Mouse (Mus musculus): ENCODE measurements at regions not wholly inside any gene's neighbourhood (a gene's known extent, or its start where the extent isn't known, plus 50 kb on each side); places are given as distances from the start of the nearest gene placed in this dataset.

DNA sequence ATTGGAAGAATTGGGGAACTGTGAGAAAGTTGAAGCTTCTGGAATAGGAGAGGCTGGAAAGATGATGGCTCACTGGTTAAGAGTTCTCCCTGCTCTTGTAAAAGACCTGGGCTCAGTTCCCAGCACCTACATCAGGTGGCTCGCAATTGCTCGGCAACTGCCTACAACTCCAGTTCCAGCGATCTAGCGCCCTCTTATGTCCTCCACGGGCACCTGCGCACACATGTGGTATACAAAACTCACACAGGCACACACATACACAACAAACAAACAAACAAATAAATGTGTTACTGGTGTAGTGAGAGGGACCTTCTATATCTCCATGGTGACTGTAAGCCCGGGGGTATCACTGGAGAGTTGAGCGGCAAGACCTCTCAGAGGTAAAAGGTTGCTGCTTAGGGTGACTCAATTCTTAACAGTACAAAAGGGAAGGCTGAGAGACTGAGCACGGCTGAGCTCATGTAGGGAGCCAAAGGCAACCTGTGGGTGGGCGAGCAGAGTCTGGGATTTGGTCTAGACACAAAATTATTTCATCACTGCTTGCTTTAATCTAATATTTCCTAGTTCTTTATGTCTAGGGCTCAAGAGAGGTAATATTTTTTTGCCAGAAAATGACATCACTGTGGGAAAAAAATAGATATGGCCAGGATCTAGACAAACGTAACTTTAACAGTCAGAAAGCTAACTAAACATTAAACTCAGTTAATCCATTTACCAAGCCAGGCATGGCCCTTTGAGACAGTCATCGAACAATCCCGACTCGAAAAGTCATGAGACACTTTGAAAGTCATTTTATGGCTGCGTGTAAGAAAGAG, 104.2 kb upstream of the Syt6 start:
- no peaks in the 10 kb centered on the region for H3K9me3 ChIP-seq (replicated peaks; ENCODE audit: control insufficient read depth, low read length)
- no peak for ATAC-seq (replicated peaks; ENCODE audit: insufficient number of reproducible peaks, low FRiP score, low TSS enrichment)
- H3K27me3 ChIP-seq (ENCODE audit: control insufficient read depth, insufficient read depth, low read length), result no peaks in the 10 kb centered on the region
- no peak overlapping the region for H3K4me2 ChIP-seq
- no peak overlapping the region for H3K4me3 ChIP-seq (ENCODE audit: low read depth, low read length)
- no peaks in the 10 kb centered on the region for H3K4me1 ChIP-seq (ENCODE audit: control insufficient read depth, insufficient read depth, low read length)
- H3K27ac ChIP-seq (ENCODE audit: low read depth, low read length), result no peak overlapping the region
- no peak overlapping the region for H3K9ac ChIP-seq (ENCODE audit: low read depth, low read length)
- WGBS (ENCODE audit: insufficient replicate concordance), result 87% methylated on average over 15 of the region's 15 CpGs
- no peaks in the 10 kb centered on the region for H3K36me3 ChIP-seq (ENCODE audit: control insufficient read depth, insufficient read depth, low read length)

DNA sequence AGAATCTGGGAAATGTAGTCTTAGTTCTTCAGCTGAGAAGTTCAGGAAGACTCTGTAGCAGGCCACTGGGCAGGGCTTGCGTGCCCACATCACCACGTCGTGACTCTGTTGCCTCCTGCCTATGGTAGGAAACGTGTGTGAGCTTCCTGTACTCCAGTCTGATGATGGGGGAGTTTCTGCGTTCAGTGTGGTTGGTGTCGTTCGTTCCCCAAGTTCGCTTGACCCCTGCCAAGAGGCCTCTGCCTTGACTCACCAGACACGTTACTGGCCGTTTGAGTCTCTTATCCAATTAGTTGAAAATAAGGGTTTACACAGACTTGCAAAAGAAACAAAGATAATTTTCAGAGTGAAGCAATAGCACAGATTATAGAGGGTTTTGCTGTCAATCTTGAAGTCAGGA, 102.4 kb upstream of the Syt6 start:
- Histone ChIP-seq H3K4me3 (ENCODE audit: low read depth, low read length) (no peak overlapping the region), H3K9ac (ENCODE audit: low read depth, low read length) (no peak overlapping the region), H3K4me1 (ENCODE audit: control insufficient read depth, insufficient read depth, low read length) (no peaks in the 10 kb centered on the region), H3K27ac (ENCODE audit: low read depth, low read length) (no peak overlapping the region), H3K9me3 (replicated peaks; ENCODE audit: control insufficient read depth, low read length) (no peaks in the 10 kb centered on the region), H3K27me3 (ENCODE audit: control insufficient read depth, insufficient read depth, low read length) (no peaks in the 10 kb centered on the region), H3K36me3 (ENCODE audit: control insufficient read depth, insufficient read depth, low read length) (no peaks in the 10 kb centered on the region), H3K4me2 (no peak overlapping the region)
- no peak for ATAC-seq (replicated peaks; ENCODE audit: insufficient number of reproducible peaks, low FRiP score, low TSS enrichment)
- WGBS (ENCODE audit: insufficient replicate concordance), result 57% methylated on average over 10 of the region's 10 CpGs

DNA sequence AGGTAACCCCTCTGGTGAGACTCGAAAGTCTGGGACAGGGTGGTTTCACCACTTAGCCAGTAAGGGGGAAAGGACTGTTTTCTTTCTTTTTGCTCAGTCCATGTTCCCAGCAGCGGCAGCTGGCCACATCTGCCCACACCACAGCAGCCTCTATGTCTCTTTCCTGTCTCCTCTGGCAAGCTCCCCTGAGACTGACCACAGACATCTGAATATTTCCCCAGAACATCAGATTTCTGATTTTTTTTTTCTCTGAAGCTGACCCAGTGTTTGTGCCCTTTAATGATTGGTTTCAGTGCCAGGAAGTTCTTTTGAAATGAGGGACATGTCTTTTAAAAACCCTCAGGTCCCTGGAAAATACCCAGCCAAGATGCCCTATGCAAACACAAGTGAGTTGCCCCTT, 101.7 kb upstream of the Syt6 start:
- no peak for ATAC-seq (replicated peaks; ENCODE audit: insufficient number of reproducible peaks, low FRiP score, low TSS enrichment)
- 53% methylated on average over 2 of the region's 2 CpGs for WGBS (ENCODE audit: insufficient replicate concordance)

DNA sequence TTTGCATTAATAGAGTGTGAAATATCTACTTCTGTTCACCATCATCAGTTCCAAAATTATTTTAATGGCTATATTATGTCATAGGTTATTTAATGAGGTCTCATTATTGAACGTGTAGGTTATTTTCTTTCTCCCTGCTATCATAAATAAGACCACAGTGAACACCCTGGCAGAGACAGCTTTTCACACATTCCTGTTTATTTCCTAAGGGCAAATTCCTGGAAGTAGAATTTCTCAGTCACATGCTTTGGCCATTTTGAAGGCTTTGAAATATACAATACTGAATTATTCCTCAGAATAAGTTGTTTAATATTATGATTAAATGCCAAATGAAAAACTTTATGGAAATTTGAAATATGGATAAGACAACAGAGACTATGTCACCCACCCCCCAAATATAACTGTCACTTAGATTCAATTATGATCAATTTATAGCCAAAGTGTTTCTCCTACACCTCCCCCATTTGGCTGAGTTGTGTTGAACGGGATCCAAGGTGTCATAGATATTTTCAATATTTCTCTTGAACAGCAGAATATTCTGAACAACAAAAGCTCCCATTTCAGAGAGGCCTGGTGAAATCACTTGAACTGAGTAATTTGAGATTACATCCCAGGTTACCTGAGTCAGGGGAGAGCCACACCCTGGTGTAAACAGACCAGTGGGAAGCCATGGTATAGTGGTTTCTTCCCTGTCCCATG, 95.0 kb upstream of the Syt6 start:
- Histone ChIP-seq H3K36me3 (ENCODE audit: control insufficient read depth, insufficient read depth, low read length) (no peaks in the 10 kb centered on the region), H3K4me3 (ENCODE audit: low read depth, low read length) (no peak overlapping the region), H3K9ac (ENCODE audit: low read depth, low read length) (no peak overlapping the region), H3K4me2 (no peak overlapping the region), H3K27ac (ENCODE audit: low read depth, low read length) (no peak overlapping the region), H3K4me1 (ENCODE audit: control insufficient read depth, insufficient read depth, low read length) (no peaks in the 10 kb centered on the region), H3K27me3 (ENCODE audit: control insufficient read depth, insufficient read depth, low read length) (no peaks in the 10 kb centered on the region), H3K9me3 (replicated peaks; ENCODE audit: control insufficient read depth, low read length) (no peaks in the 10 kb centered on the region)
- no peak for ATAC-seq (replicated peaks; ENCODE audit: insufficient number of reproducible peaks, low FRiP score, low TSS enrichment)
- 72% methylated on average over 2 of the region's 2 CpGs for WGBS (ENCODE audit: insufficient replicate concordance)

More for the DNA sequence above, 101.7 kb upstream of the Syt6 start:
- Histone ChIP-seq H3K27ac (ENCODE audit: low read depth, low read length) (no peak overlapping the region), H3K9me3 (replicated peaks; ENCODE audit: control insufficient read depth, low read length) (no peaks in the 10 kb centered on the region), H3K4me2 (no peak overlapping the region), H3K4me3 (ENCODE audit: low read depth, low read length) (no peak overlapping the region), H3K27me3 (ENCODE audit: control insufficient read depth, insufficient read depth, low read length) (no peaks in the 10 kb centered on the region), H3K36me3 (ENCODE audit: control insufficient read depth, insufficient read depth, low read length) (no peaks in the 10 kb centered on the region), H3K4me1 (ENCODE audit: control insufficient read depth, insufficient read depth, low read length) (no peaks in the 10 kb centered on the region), H3K9ac (ENCODE audit: low read depth, low read length) (no peak overlapping the region)

DNA sequence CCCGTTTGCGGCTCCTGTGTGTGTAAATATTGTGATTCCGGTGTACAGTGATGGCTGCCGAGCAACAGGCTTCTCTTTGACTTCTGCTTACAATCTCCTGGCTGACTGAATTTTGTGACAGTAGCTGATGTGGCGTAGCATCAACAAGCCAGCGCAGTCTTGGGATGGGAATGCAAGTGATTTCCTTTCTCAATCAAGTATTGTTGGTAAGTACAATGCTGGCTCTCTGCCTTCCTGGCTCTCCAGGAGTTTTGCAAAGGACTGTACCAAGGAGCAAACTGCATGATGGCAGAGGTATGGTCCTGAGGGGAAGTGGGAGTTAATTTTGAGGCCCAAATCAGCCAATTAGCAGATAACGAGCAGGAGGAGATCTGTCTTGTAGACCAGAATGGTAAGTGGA, 94.4 kb upstream of the Syt6 start:
- Histone ChIP-seq H3K4me3 (ENCODE audit: low read depth, low read length) (no peak overlapping the region), H3K4me2 (no peak overlapping the region), H3K9me3 (replicated peaks; ENCODE audit: control insufficient read depth, low read length) (no peaks in the 10 kb centered on the region), H3K36me3 (ENCODE audit: control insufficient read depth, insufficient read depth, low read length) (no peaks in the 10 kb centered on the region), H3K27me3 (ENCODE audit: control insufficient read depth, insufficient read depth, low read length) (no peaks in the 10 kb centered on the region), H3K9ac (ENCODE audit: low read depth, low read length) (no peak overlapping the region), H3K27ac (ENCODE audit: low read depth, low read length) (no peak overlapping the region), H3K4me1 (ENCODE audit: control insufficient read depth, insufficient read depth, low read length) (no peaks in the 10 kb centered on the region)
- WGBS (ENCODE audit: insufficient replicate concordance), result 73% methylated on average over 7 of the region's 7 CpGs
- no peak for ATAC-seq (replicated peaks; ENCODE audit: insufficient number of reproducible peaks, low FRiP score, low TSS enrichment)

DNA sequence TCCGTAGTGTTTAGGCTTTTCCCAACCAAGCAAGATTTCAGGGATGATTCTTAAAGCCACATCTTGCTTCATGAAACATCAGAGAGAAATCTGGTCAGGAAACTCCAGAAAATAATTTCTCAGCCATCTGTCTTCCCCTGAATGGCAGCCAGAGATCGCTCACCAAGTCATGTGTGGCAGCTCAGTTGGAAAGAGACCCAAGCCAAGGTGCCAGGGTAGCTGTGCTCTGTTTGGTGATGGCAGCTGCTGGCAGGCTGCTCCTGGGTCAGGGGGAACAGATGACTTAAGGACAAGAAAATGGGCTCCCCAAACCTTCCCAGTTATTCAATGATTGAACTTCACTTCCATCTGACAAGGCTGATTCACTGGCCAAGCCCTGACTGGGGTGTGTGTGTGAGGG, 91.7 kb upstream of the Syt6 start:
- H3K4me1 ChIP-seq (ENCODE audit: control insufficient read depth, insufficient read depth, low read length), result no peaks in the 10 kb centered on the region

DNA sequence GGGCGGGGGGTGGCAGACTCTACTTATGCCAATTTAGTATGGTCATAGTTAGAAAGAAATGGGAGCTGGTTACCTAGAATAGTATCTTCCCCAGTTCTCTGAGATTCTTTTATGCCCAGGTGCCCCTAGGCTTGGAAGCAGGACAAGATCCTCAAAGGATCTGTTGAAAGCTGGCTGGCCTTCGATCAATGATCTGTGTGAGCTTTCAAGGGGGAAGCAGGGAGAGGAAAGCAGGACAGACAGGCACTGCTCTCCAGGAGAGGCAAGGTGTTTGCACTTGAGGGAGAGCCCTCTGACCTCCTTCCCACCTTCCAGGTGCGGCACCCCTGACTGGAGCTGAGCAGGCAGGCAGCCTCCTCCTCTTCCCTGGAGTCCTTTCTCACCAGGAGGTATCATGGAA, 91.3 kb upstream of the Syt6 start:
- no peak overlapping the region for H3K4me3 ChIP-seq (ENCODE audit: low read depth, low read length)
- no peaks in the 10 kb centered on the region for H3K9me3 ChIP-seq (replicated peaks; ENCODE audit: control insufficient read depth, low read length)
- no peaks in the 10 kb centered on the region for H3K36me3 ChIP-seq (ENCODE audit: control insufficient read depth, insufficient read depth, low read length)
- H3K9ac ChIP-seq (ENCODE audit: low read depth, low read length), result no peak overlapping the region
- no peaks in the 10 kb centered on the region for H3K27me3 ChIP-seq (ENCODE audit: control insufficient read depth, insufficient read depth, low read length)
- ATAC-seq (replicated peaks; ENCODE audit: insufficient number of reproducible peaks, low FRiP score, low TSS enrichment), result no peak
- WGBS (ENCODE audit: insufficient replicate concordance), result 60% methylated on average over 3 of the region's 3 CpGs
- H3K27ac ChIP-seq (ENCODE audit: low read depth, low read length), result no peak overlapping the region
- no peak overlapping the region for H3K4me2 ChIP-seq
- no peaks in the 10 kb centered on the region for H3K4me1 ChIP-seq (ENCODE audit: control insufficient read depth, insufficient read depth, low read length)

More for the DNA sequence above, 91.7 kb upstream of the Syt6 start:
- no peak overlapping the region for H3K9ac ChIP-seq (ENCODE audit: low read depth, low read length)
- no peak overlapping the region for H3K4me2 ChIP-seq
- no peak for ATAC-seq (replicated peaks; ENCODE audit: insufficient number of reproducible peaks, low FRiP score, low TSS enrichment)
- H3K4me3 ChIP-seq (ENCODE audit: low read depth, low read length), result no peak overlapping the region
- no peak overlapping the region for H3K27ac ChIP-seq (ENCODE audit: low read depth, low read length)
- no peaks in the 10 kb centered on the region for H3K9me3 ChIP-seq (replicated peaks; ENCODE audit: control insufficient read depth, low read length)
- no peaks in the 10 kb centered on the region for H3K36me3 ChIP-seq (ENCODE audit: control insufficient read depth, insufficient read depth, low read length)
- 85% methylated on average over 2 of the region's 2 CpGs for WGBS (ENCODE audit: insufficient replicate concordance)
- H3K27me3 ChIP-seq (ENCODE audit: control insufficient read depth, insufficient read depth, low read length), result no peaks in the 10 kb centered on the region

DNA sequence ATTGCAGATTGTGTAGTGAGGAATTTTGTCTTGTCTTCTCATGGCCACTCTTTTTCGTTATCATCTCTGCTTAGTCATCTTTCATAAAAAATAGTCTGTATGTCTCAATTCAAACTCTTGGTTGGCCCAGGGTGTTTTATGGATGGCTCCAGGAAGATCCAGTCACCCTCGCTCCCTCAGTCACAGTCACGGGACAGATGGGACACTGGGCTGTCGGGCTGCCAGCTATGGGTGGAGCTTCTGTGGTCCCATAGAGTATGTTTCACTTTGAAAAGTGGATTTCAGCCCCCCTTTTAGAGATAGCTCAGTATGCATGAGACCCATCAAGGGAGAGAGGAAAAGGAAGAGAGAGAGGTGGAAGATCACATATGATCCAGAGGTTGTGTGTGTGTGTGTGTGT, 85.2 kb upstream of the Syt6 start:
- H3K9me3 ChIP-seq (replicated peaks; ENCODE audit: control insufficient read depth, low read length), result no peaks in the 10 kb centered on the region
- 82% methylated on average over 4 of the region's 4 CpGs for WGBS (ENCODE audit: insufficient replicate concordance)
- H3K27me3 ChIP-seq (ENCODE audit: control insufficient read depth, insufficient read depth, low read length), result no peaks in the 10 kb centered on the region
- H3K4me1 ChIP-seq (ENCODE audit: control insufficient read depth, insufficient read depth, low read length), result no peaks in the 10 kb centered on the region
- H3K27ac ChIP-seq (ENCODE audit: low read depth, low read length), result no peak overlapping the region
- ATAC-seq (replicated peaks; ENCODE audit: insufficient number of reproducible peaks, low FRiP score, low TSS enrichment), result no peak
- no peaks in the 10 kb centered on the region for H3K36me3 ChIP-seq (ENCODE audit: control insufficient read depth, insufficient read depth, low read length)
- H3K4me3 ChIP-seq (ENCODE audit: low read depth, low read length), result no peak overlapping the region
- no peak overlapping the region for H3K9ac ChIP-seq (ENCODE audit: low read depth, low read length)
- H3K4me2 ChIP-seq, result no peak overlapping the region

DNA sequence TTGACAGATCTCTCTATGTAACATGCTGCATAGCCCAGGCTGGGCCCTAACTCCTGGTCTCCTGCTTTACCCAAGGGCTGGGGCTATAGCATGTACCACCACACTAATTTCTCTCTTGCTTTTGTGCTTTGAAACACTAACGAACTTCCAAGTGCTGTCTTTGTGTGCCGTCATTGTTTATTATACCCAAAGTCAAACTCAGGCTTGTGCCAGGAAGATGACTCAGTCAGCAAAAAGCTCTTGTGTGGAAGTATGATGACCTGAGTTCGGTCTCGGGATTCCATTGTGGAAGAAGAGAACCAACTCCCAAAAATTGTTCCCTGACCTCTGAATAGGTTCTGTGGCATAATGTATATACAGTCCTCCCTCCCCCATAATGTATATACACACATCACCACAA, 84.1 kb upstream of the Syt6 start:
- H3K4me3 ChIP-seq (ENCODE audit: low read depth, low read length), result no peak overlapping the region
- ATAC-seq (replicated peaks; ENCODE audit: insufficient number of reproducible peaks, low FRiP score, low TSS enrichment), result no peak
- H3K27ac ChIP-seq (ENCODE audit: low read depth, low read length), result no peak overlapping the region
- H3K36me3 ChIP-seq (ENCODE audit: control insufficient read depth, insufficient read depth, low read length), result no peaks in the 10 kb centered on the region
- H3K4me2 ChIP-seq, result no peak overlapping the region
- 80% methylated on average over 4 of the region's 4 CpGs for WGBS (ENCODE audit: insufficient replicate concordance)
- no peak overlapping the region for H3K9ac ChIP-seq (ENCODE audit: low read depth, low read length)
- no peaks in the 10 kb centered on the region for H3K27me3 ChIP-seq (ENCODE audit: control insufficient read depth, insufficient read depth, low read length)
- no peaks in the 10 kb centered on the region for H3K9me3 ChIP-seq (replicated peaks; ENCODE audit: control insufficient read depth, low read length)
- no peaks in the 10 kb centered on the region for H3K4me1 ChIP-seq (ENCODE audit: control insufficient read depth, insufficient read depth, low read length)

Data from heart, embryonic 11.5 days (tissue).